Comparison of ENCODE assay signal across 8 mouse cellular contexts in the genomic region with DNA sequence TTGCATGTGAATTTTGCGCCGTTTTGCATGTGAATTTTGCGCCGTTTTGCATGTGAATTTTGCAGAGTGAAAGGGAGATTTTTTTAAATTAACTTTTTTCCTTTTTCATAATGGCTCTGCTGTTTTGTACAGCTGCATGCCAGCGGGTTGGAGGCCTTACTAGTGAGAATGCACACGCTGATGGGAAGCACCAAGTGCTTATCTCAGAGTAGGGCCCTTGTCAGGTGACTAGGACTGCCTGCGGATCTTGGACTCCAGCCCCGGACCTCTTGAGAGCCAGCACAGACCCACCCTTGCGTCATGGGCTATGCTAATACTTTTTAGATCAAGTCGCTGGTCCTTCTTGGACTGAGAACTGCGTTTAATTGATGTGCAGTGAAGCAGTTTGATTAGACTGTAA. TPM values are rescaled to one million over a fixed set of nuclear protein-coding genes. Genes with fewer than 3 reads are reported as not detected.
DNase-seq lines count a peak whose midpoint lies in the region; ATAC-seq and TF ChIP-seq lines count a peak whose summit lies in the region.

No protein-coding gene starts in this region.

- peaks cover 55% of the 10 kb centered on the region for H3K79me2 ChIP-seq in C2C12 (ENCODE audit: control insufficient read depth, insufficient read depth)

- WGBS in kidney, adult 2 months = 4% methylated on average over 11 of the region's 11 CpGs
- WGBS in liver, postnatal 0 days (ENCODE audit: insufficient replicate concordance) = 3% methylated on average over 11 of the region's 11 CpGs
- 2% methylated on average over 11 of the region's 11 CpGs for WGBS in olfactory bulb, adult 2 months

- no peak overlapping the region for H3K27ac ChIP-seq in kidney, adult 2 months (ENCODE audit: insufficient read depth, low read depth, low read length)
- H3K27ac ChIP-seq in liver, postnatal 0 days (ENCODE audit: low read depth) = no peak overlapping the region
- H3K27ac ChIP-seq in olfactory bulb, adult 2 months (ENCODE audit: insufficient read depth, low read depth, low read length) = no peak overlapping the region

- H3ac ChIP-seq in C2C12 (ENCODE audit: control insufficient read depth, insufficient read length, low read depth) = peak overlapping the region; percentile 21

- peaks cover 25% of the 10 kb centered on the region for H3K4me1 ChIP-seq in kidney, adult 2 months (ENCODE audit: control insufficient read depth, insufficient read depth, low read length)
- H3K4me1 ChIP-seq in liver, postnatal 0 days (ENCODE audit: insufficient read depth) = peaks cover 13% of the 10 kb centered on the region
- peaks cover 8% of the 10 kb centered on the region for H3K4me1 ChIP-seq in olfactory bulb, adult 2 months (ENCODE audit: control insufficient read depth, insufficient read depth, low read length)

- DNase-seq in 3134 (ENCODE audit: extremely low read depth, insufficient read length, low spot score) = peak; percentile 32
- peak; percentile 59 to 60 for DNase-seq in cerebellum, postnatal 10 days
- peak; percentile 65 for DNase-seq in heart, adult 8-10 months (ENCODE audit: low spot score)
- DNase-seq in kidney, adult 2 months = peak; percentile 57
- no peak for DNase-seq in liver, postnatal 0 days
- no peak for DNase-seq in ovary, postnatal 14 days (ENCODE audit: low spot score)

- peaks cover 35% of the 10 kb centered on the region for H3K79me3 ChIP-seq in C2C12 (ENCODE audit: low read depth)

- H3K9ac ChIP-seq in liver, postnatal 0 days (replicated peaks) = peak overlapping the region; percentile 74

- no peak for TF ChIP-seq CTCF in C2C12 (IDR thresholded peaks at IDR 0.05; ENCODE audit: control insufficient read depth, insufficient read depth, insufficient read length)
- TF ChIP-seq CTCF in kidney, adult 2 months (conservative IDR thresholded peaks at IDR 0.05; ENCODE audit: insufficient read depth, insufficient read length, low read depth, low read length) = no peak
- no peak for TF ChIP-seq CTCF in liver, postnatal 0 days (IDR thresholded peaks at IDR 0.05; ENCODE audit: low read depth)
- no peak for TF ChIP-seq CTCF in olfactory bulb, adult 2 months (IDR thresholded peaks at IDR 0.05; ENCODE audit: insufficient read depth, low read depth, low read length)

- TF ChIP-seq EP300 in liver, postnatal 0 days (IDR thresholded peaks at IDR 0.05; ENCODE audit: low read depth) = no peak

- no peaks in the 10 kb centered on the region for H3K36me3 ChIP-seq in C2C12 (ENCODE audit: control insufficient read depth, insufficient read depth)
- no peaks in the 10 kb centered on the region for H3K36me3 ChIP-seq in kidney, adult 2 months (ENCODE audit: control insufficient read depth, insufficient read depth, low read length)
- H3K36me3 ChIP-seq in liver, postnatal 0 days (replicated peaks; ENCODE audit: insufficient read depth, low read length) = no peaks in the 10 kb centered on the region

- no peaks in the 10 kb centered on the region for H3K27me3 ChIP-seq in C2C12 (ENCODE audit: control insufficient read depth, insufficient read depth, insufficient read length)
- H3K27me3 ChIP-seq in kidney, adult 2 months (replicated peaks; ENCODE audit: control insufficient read depth, insufficient read depth, low read length) = no peaks in the 10 kb centered on the region
- no peaks in the 10 kb centered on the region for H3K27me3 ChIP-seq in liver, postnatal 0 days (ENCODE audit: insufficient read depth, low read length)

- TF ChIP-seq POLR2A in kidney, adult 2 months (IDR thresholded peaks at IDR 0.05; ENCODE audit: low read depth, low read length) = no peak
- no peak for TF ChIP-seq POLR2A in olfactory bulb, adult 2 months (IDR thresholded peaks at IDR 0.05; ENCODE audit: insufficient read depth, low read depth, low read length)

- ATAC-seq in liver, postnatal 0 days = peak; percentile 40

- H3K9me3 ChIP-seq in liver, postnatal 0 days (ENCODE audit: low read length) = no peaks in the 10 kb centered on the region

- H3K4me2 ChIP-seq in liver, postnatal 0 days (ENCODE audit: low read depth, low read length) = peak overlapping the region; percentile 85

- peak overlapping the region; percentile 86 for H3K4me3 ChIP-seq in C2C12 (ENCODE audit: insufficient read depth, poor library complexity, severe bottlenecking)
- peak overlapping the region; percentile 60 for H3K4me3 ChIP-seq in kidney, adult 2 months (ENCODE audit: insufficient read depth, low read depth, low read length)
- peak overlapping the region; percentile 80 for H3K4me3 ChIP-seq in liver, postnatal 0 days (ENCODE audit: low read depth, low read length)
- peak overlapping the region; percentile 73 for H3K4me3 ChIP-seq in olfactory bulb, adult 2 months (ENCODE audit: insufficient read depth, low read depth, low read length)

TF ChIP-seq in C2C12, 6 proteins besides CTCF, POLR2A, EP300 and RAD21:
- TF ChIP-seq MAX (IDR thresholded peaks at IDR 0.05) = no peak
- TF ChIP-seq CEBPB (IDR thresholded peaks at IDR 0.05; ENCODE audit: low read depth) = no peak
- no peak for TF ChIP-seq MYOD1 (IDR thresholded peaks at IDR 0.05; ENCODE audit: control insufficient read depth, insufficient read length, low read depth)
- no peak for TF ChIP-seq MYOG (IDR thresholded peaks at IDR 0.05; ENCODE audit: control insufficient read depth, extremely low read depth, insufficient read length)
- no peak for TF ChIP-seq USF1 (IDR thresholded peaks at IDR 0.05; ENCODE audit: low read depth)
- no peak for TF ChIP-seq FOSL1 (IDR thresholded peaks at IDR 0.05; ENCODE audit: insufficient read depth, low read length, poor library complexity, severe bottlenecking)

RNA-seq across cellular contexts. Expression of a gene that starts 1.1 kb away (rescaled TPM):
- 7.5 TPM for polyA plus RNA-seq in C2C12 (2012; fragmentation: generic; extraction: Trizol)
- total RNA-seq in heart, adult 8-10 months (2022) = 10 to 100 TPM; 22.0 to 32.7 (median 25.8) TPM
- 12.6 and 12.8 TPM in 2 replicates for polyA plus RNA-seq in kidney, adult 2 months (2012; rRNA removed)
- polyA plus RNA-seq in liver, postnatal 0 days (2015; fragmentation: Nextera tagmentation; extraction: Ambion mirVana) = 1.5 and 1.8 TPM in 2 replicates
- polyA plus RNA-seq in olfactory bulb, adult 2 months (2012; ENCODE audit: insufficient read depth, insufficient read length, low replicate concordance, missing spikeins) = not detected in 2 replicates

RNA-seq across cellular contexts. Expression of a gene that starts 1.1 kb away (rescaled TPM):
- polyA plus RNA-seq in C2C12 (2012; fragmentation: generic; extraction: Trizol) = 1.7 TPM
- 1 to 10 TPM; 2.2 to 4.1 (median 3.2) TPM for total RNA-seq in heart, adult 8-10 months (2022)
- polyA plus RNA-seq in kidney, adult 2 months (2012; rRNA removed) = 16.4 and 18.5 TPM in 2 replicates
- 2.9 and 3.1 TPM in 2 replicates for polyA plus RNA-seq in liver, postnatal 0 days (2015; fragmentation: Nextera tagmentation; extraction: Ambion mirVana)
- polyA plus RNA-seq in olfactory bulb, adult 2 months (2012; ENCODE audit: insufficient read depth, insufficient read length, low replicate concordance, missing spikeins) = not detected in 2 replicates

Comparison
In these comparisons a context has a peak if more than half of its experiments do, and no peak if none do; other contexts are left out.
1. DNase-seq: peak in 3134 (single experiment), cerebellum, postnatal 10 days (2 of 2), heart, adult 8-10 months (single experiment) and kidney, adult 2 months (single experiment); none in liver, postnatal 0 days (single experiment) and ovary, postnatal 14 days (single experiment).
2. Peak in every context shown above with its lines, with median percentiles within 50 percentile points of each other: H3K4me3 ChIP-seq.